22 mouse cellular contexts compared by ENCODE assay signal in the genomic region with DNA sequence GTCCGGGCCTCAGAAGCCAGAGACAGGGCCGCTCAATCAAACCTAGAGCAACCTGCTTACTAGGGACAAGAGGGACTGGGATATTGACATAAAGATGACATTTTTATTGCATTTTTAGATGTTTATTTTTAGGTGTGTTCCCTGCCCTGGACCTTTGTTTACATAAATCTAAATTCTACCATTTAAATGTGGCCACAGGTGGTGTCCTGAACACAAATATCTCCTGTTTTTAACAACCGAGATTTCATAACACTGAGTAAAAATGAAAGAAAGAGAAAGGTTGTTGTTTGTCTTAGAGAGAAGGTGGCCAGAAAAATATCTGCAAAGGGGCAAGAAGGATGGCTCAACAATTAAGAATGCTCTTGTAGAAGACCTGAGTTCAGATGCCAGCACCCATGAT. TPM values are rescaled to one million over a fixed set of nuclear protein-coding genes. Genes with fewer than 3 reads are reported as not detected.
A peak's percentile ranks its signal among the peaks of the same experiment; 100 is the strongest.
DNase-seq lines count a peak whose midpoint lies in the region; ATAC-seq and TF ChIP-seq lines count a peak whose summit lies in the region.
"Had no signal": no experiment of that assay in that cellular context is flagged by ENCODE, and none has a peak within 500 bp of the region (broad histone marks: within the 10 kb centered on the region; RNA-seq: fewer than 3 reads in every experiment).

No protein-coding gene starts in this region.

- TF ChIP-seq CTCF in cortical plate, adult 2 months (IDR thresholded peaks at IDR 0.05; ENCODE audit: extremely low read depth, insufficient read depth, low read length) = no peak

- H3K4me3 ChIP-seq in heart, embryonic 11.5 days (ENCODE audit: low read depth, low read length) = no peak overlapping the region
- H3K4me3 ChIP-seq in heart, embryonic 15.5 days = no peak overlapping the region
- no peak overlapping the region for H3K4me3 ChIP-seq in cortical plate, adult 2 months (ENCODE audit: insufficient read depth, low read length)
- H3K4me3 ChIP-seq: embryonic facial prominence, embryonic 13.5 days; forebrain, embryonic 15.5 days; heart, adult 2 months; hindbrain, embryonic 13.5 days had no signal

- TF ChIP-seq POLR2A in cortical plate, adult 2 months (IDR thresholded peaks at IDR 0.05; ENCODE audit: extremely low read depth, insufficient read depth, low read length) = no peak

- H3K4me1 ChIP-seq in heart, embryonic 11.5 days (ENCODE audit: control insufficient read depth, insufficient read depth, low read length) = peaks cover 14% of the 10 kb centered on the region
- peaks cover 12% of the 10 kb centered on the region for H3K4me1 ChIP-seq in heart, embryonic 15.5 days (replicated peaks)
- peaks cover 10% of the 10 kb centered on the region for H3K4me1 ChIP-seq in cortical plate, adult 2 months (ENCODE audit: control insufficient read depth, insufficient read depth, low read length)

- no peaks in the 10 kb centered on the region for H3K27me3 ChIP-seq in heart, embryonic 11.5 days (ENCODE audit: control insufficient read depth, insufficient read depth, low read length)
- H3K27me3 ChIP-seq in heart, embryonic 15.5 days = no peaks in the 10 kb centered on the region
- H3K27me3 ChIP-seq: embryonic facial prominence, embryonic 13.5 days; forebrain, embryonic 15.5 days; hindbrain, embryonic 13.5 days had no signal

- 0 out of 2 replicates have a peak, but pooled peaks cover 6% of the 10 kb centered on the region for H3K9me3 ChIP-seq in heart, embryonic 11.5 days (replicated peaks; ENCODE audit: control insufficient read depth, low read length)
- no peaks in the 10 kb centered on the region for H3K9me3 ChIP-seq in heart, embryonic 15.5 days (replicated peaks)
- H3K9me3 ChIP-seq: G1E had no signal

- ATAC-seq in heart, embryonic 11.5 days (replicated peaks; ENCODE audit: insufficient number of reproducible peaks, low FRiP score, low TSS enrichment) = no peak
- no peak for ATAC-seq in heart, embryonic 15.5 days (replicated peaks; ENCODE audit: insufficient number of reproducible peaks, insufficient read depth, low FRiP score, low read depth)

- H3K9ac ChIP-seq in heart, embryonic 11.5 days (ENCODE audit: low read depth, low read length) = 0 out of 2 replicates have a peak overlapping the region, but pooled peaks have one; percentile 58
- H3K9ac ChIP-seq in heart, embryonic 15.5 days = no peak overlapping the region
- H3K9ac ChIP-seq: embryonic facial prominence, embryonic 13.5 days; forebrain, embryonic 15.5 days; hindbrain, embryonic 13.5 days had no signal

- WGBS in heart, embryonic 11.5 days (ENCODE audit: insufficient replicate concordance) = 75% methylated on average over 3 of the region's 3 CpGs
- WGBS in heart, embryonic 15.5 days = 79% methylated on average over 3 of the region's 3 CpGs

- DNase-seq in heart, adult 18-20 months = no peak
- no peak for DNase-seq in heart, adult 9 months (ENCODE audit: low spot score in 2 of 2)
- peak; percentile 74 for DNase-seq in A20 (ENCODE audit: low read depth, low spot score)
- DNase-seq in cerebellum, postnatal 10 days = no peak
- DNase-seq: adrenal gland, adult 8-10 months; cerebellum, adult 11 months; cerebellum, adult 8-10 months; cerebellum, postnatal 25 days; gastrocnemius, postnatal 36 days; heart, adult 2 months; kidney, adult 11 months; kidney, adult 9 months had no signal

- peak overlapping the region; percentile 50 for H3K4me2 ChIP-seq in heart, embryonic 11.5 days
- H3K4me2 ChIP-seq in heart, embryonic 15.5 days = peak overlapping the region; percentile 33; the same call in 1 of the 2 replicates
- H3K4me2 ChIP-seq: forebrain, embryonic 15.5 days; hindbrain, embryonic 13.5 days had no signal

- no peaks in the 10 kb centered on the region for H3K36me3 ChIP-seq in heart, embryonic 11.5 days (ENCODE audit: control insufficient read depth, insufficient read depth, low read length)
- no peaks in the 10 kb centered on the region for H3K36me3 ChIP-seq in heart, embryonic 15.5 days
- H3K36me3 ChIP-seq: embryonic facial prominence, embryonic 13.5 days; forebrain, embryonic 15.5 days; G1E; hindbrain, embryonic 13.5 days had no signal

- peak overlapping the region; percentile 83 for H3K27ac ChIP-seq in heart, embryonic 11.5 days (ENCODE audit: low read depth, low read length)
- H3K27ac ChIP-seq in heart, embryonic 15.5 days = peak overlapping the region; percentile 45
- H3K27ac ChIP-seq in cortical plate, adult 2 months (ENCODE audit: insufficient read depth, low read length) = peak overlapping the region; percentile 60; the same call in 1 of the 2 replicates
- H3K27ac ChIP-seq: embryonic facial prominence, embryonic 13.5 days; forebrain, embryonic 15.5 days; heart, adult 2 months; hindbrain, postnatal 0 days had no signal

RNA-seq across cellular contexts. Expression of gene Fhad1, which starts 51.0 kb away (rescaled TPM):
- 3.8 and 7.1 TPM in 2 replicates for polyA plus RNA-seq in heart, embryonic 11.5 days (2014; fragmentation: Nextera tagmentation; extraction: Ambion mirVana)
- under 1 TPM in 1 of 2 experiments, not detected in 1; 0.36 TPM for total RNA-seq in heart, adult 18-20 months (2021)
- polyA plus RNA-seq in heart, embryonic 15.5 days (2015; fragmentation: Nextera tagmentation; extraction: Ambion mirVana) = 2.7 and 2.8 TPM in 2 replicates
- polyA plus RNA-seq in cortical plate, adult 2 months (2012; rRNA removed) = 6.5 and 8.2 TPM in 2 replicates
- total RNA-seq: gastrocnemius, adult 8-10 months; hematopoietic stem cell, adult 5-6 weeks had no signal
- polyA plus RNA-seq: G1E had no signal
